Comparison of ENCODE assay signal across 8 mouse cellular contexts in the genomic region with DNA sequence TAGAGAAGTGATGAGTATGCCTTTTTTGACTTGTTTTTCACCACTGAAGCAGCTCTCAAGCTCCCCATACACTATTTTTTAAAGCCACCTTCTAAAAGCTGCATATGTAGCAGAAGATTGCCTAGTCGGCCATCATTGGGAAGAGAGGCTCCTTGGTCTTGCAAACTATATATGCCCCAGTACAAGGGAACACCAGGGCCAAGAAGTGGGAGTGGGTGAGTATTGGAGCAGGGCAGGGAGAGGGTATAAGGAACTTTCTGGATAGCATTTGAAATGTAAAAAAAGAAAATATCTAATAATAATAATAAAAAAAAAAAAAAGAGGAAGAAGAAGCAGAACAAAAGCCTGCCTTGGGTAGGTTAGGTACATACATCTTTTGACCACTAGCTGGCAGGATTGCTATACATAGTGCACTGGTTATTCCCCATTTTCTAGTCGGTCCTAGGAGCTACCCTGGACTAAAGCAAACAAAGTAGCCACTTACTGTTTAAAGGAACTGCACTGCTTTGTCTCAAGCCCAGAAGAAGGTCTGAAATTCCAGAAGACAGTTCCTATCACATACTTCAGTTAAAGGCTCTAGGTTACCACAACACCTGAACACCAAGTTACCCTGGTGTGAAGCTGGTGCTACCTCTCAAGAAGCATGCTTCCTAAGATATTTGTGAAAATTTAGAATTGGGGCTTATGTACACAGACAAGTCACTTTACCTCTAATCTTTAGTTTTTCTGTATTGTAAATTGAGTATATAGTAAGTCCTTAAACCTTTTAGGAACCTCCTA.
A peak's percentile ranks its signal among the peaks of the same experiment; 100 is the strongest.
DNase-seq lines count a peak whose midpoint lies in the region; ATAC-seq and TF ChIP-seq lines count a peak whose summit lies in the region.

No protein-coding gene starts in this region.

- WGBS in lung, postnatal 0 days = 19% methylated on average over 2 of the region's 2 CpGs

- TF ChIP-seq CTCF in lung, postnatal 0 days (IDR thresholded peaks at IDR 0.05) = peak; percentile 79

- no peaks in the 10 kb centered on the region for H3K9me3 ChIP-seq in lung, postnatal 0 days (ENCODE audit: low read length)

- H3K27me3 ChIP-seq in lung, postnatal 0 days (replicated peaks; ENCODE audit: insufficient read depth, low read length) = no peaks in the 10 kb centered on the region

- no peak overlapping the region for H3K27ac ChIP-seq in lung, postnatal 0 days (ENCODE audit: low read length)

- no peaks in the 10 kb centered on the region for H3K36me3 ChIP-seq in lung, postnatal 0 days (ENCODE audit: insufficient read depth, low read length)

- no peaks in the 10 kb centered on the region for H3K4me1 ChIP-seq in lung, postnatal 0 days (ENCODE audit: insufficient read depth, low read depth, low read length)

- no peak overlapping the region for H3K4me3 ChIP-seq in lung, postnatal 0 days (ENCODE audit: low read depth, low read length)

- no peak overlapping the region for H3K9ac ChIP-seq in lung, postnatal 0 days (replicated peaks; ENCODE audit: low read depth)

- no peak for TF ChIP-seq EP300 in lung, postnatal 0 days (IDR thresholded peaks at IDR 0.05)

- peak; percentile 13 for DNase-seq in adrenal gland, postnatal 14 days
- DNase-seq in adrenal gland, postnatal 36 days = no peak
- DNase-seq in urinary bladder, postnatal 14 days (ENCODE audit: low spot score) = peak; percentile 4
- no peak for DNase-seq in urinary bladder, postnatal 4 days (ENCODE audit: low spot score in 2 of 2)
- DNase-seq in hindlimb bud, embryonic 11.5 days (ENCODE audit: extremely low spot score, low read depth, low spot score) = peak; percentile 14
- peak; percentile 80 for DNase-seq in lung, postnatal 0 days (ENCODE audit: low spot score)
- no peak for DNase-seq in thymus, postnatal 4 days
- DNase-seq in layer of hippocampus, postnatal 10 days (ENCODE audit: low spot score in 2 of 2) = no peak

- peak; percentile 85 for ATAC-seq in lung, postnatal 0 days

- no peak overlapping the region for H3K4me2 ChIP-seq in lung, postnatal 0 days (replicated peaks; ENCODE audit: low read depth, low read length)

Comparison
In these comparisons a context has a peak if more than half of its experiments do, and no peak if none do; other contexts are left out.
1. DNase-seq: peak in adrenal gland, postnatal 14 days (single experiment), urinary bladder, postnatal 14 days (single experiment), hindlimb bud, embryonic 11.5 days (single experiment) and lung, postnatal 0 days (single experiment); none in adrenal gland, postnatal 36 days (0 of 2), urinary bladder, postnatal 4 days (0 of 2), thymus, postnatal 4 days (single experiment) and layer of hippocampus, postnatal 10 days (0 of 2).